Mouse (Mus musculus) lung, postnatal 0 days (tissue): ENCODE data around the gene Cdhr4.

Source experiments
- CTCF ChIP-seq: IDR thresholded peaks from 2 replicates; pipeline ENCODE4 v1.5.1; 2016; ENCODE audit warnings: antibody characterized with exemption, mild to moderate bottlenecking
- EP300 ChIP-seq: IDR thresholded peaks from 2 replicates; pipeline ENCODE4 v1.6.1; 2016; ENCODE audit warnings: antibody characterized with exemption, mild to moderate bottlenecking, control low read depth

- TF ChIP-seq CTCF, result no peak
- TF ChIP-seq EP300, result no peak
Observed at GRCm38 (mm10) chr9:107970311-107970710, 22.0 kb upstream of the Cdhr4 start.
